Mouse (Mus musculus) cortical plate, adult 2 months (tissue): ENCODE data around the gene Fat3.

Source experiments
- CTCF ChIP-seq: fragments of 200-500 bp; IDR thresholded peaks from 2 replicates; pipeline ENCODE4 v1.5.1; 2011; ENCODE audit warnings: mild to moderate bottlenecking, control low read depth, low read length; ENCODE audit not compliant: insufficient read depth; ENCODE audit errors: extremely low read depth
- POLR2A ChIP-seq: fragments of 200-500 bp; IDR thresholded peaks from 2 replicates; pipeline ENCODE4 v1.6.1; 2011; ENCODE audit warnings: mild to moderate bottlenecking, low read length, control low read depth; ENCODE audit not compliant: insufficient read depth; ENCODE audit errors: extremely low read depth

GRCm38 (mm10) chr9:16487565-16487964 is 13.5 kb downstream of the Fat3 start:
- no peak for TF ChIP-seq CTCF
- TF ChIP-seq POLR2A, result no peak
